Mouse (Mus musculus) ZHBTc4 (cell line): ENCODE data around the gene Krtap10-10.
"Not testable (repeated sequence)": the region's sequence is repeated elsewhere in the genome, so short reads cannot be mapped to it uniquely, and the experiment has no call there.

Source experiments
- DNase-seq: peaks from one replicate; pipeline ENCODE4 v3.0.0-alpha.2; 2011; ENCODE audit warnings: low read depth, low spot score

The Krtap10-10 gene

DNA sequence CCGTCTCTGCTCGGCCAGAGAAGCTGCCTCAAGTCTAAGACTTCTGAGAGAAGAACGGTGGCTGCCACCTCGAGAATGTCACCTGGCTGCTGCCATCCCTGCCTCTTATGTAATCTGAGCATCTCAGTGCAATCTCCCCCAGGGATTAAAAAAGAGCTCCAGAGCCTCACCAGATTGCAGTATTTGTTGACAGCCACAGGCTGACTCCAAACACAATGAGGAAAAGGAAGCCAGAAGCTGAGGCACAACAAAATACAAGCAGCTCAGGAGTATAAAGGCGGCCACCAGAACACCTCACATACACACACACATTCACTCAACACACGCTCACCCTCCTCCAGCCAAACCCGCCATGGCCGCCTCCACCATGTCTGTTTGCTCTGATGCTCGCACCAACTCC is at the start of gene Krtap10-10:
Krtap10-10 (plus strand) TSS at position 301 of the 400 bp plus-strand sequence.
- DNase-seq: no peak

DNA sequence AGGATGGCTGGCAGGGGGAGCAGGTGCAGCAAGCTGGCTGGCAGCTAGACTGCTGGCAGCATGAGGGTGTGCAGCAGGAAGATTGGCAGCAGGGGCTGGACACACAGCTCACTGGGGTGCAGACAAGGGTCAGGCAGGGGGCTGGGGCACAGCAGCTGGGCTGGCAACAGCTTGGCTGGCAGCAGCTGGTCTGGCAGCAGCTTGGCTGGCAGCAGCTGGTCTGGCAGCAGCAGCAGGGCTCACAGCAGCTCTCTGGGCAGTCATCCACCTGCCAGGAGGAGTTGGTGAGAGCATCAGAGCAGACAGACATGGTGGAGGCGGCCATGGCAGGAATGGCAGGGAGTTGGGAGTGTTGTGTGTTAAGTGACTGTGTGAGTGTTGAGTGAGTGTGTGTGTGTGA is 47.9 kb upstream of the Krtap10-10 start, which contains the start of gene Gm7137:
Gm7137 (minus strand) TSS at position 325 of the 400 bp plus-strand sequence.
- DNase-seq: not testable (repeated sequence)

DNA sequence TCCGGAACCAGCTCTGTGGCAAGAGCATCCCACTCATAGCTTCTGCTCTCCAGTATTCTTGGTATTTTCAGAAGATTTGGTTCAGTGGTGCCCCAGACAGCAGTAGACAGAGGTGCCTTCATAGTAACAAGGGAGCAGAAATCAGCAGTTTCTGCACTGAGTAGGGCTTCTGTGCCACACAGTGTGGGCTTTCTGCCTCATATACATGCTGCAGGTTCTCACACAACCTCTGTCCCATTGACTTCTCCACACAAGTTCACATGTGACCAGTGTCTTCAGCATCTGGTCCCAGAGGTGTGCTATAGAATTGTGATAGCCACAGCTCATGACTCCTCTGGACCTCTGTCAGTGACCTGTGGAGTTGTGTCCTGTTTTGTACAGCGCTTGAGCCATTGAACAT is 47.1 kb upstream of the Krtap10-10 start:
- DNase-seq: no peak

DNA sequence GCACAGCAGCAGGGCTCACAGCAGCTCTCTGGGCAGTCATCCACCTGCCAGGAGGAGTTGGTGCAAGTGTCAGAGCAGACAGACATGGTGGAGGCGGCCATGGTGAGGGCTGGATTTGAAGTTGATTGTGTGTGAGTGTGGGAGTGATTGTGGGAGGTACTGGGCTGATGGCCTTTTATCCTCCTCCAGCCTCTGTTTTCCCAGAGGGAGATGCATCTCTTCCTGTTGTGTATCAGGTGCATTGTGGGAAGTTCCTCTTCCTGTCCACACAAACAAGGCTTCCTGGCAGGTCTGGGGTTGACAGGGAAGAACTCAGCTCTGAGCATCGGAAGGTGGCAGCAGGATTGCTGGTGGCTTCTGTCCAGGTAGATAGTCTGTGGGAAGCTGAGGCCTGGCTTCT is 40.8 kb upstream of the Krtap10-10 start, which contains the start of gene Gm9639:
Gm9639 (minus strand) TSS at position 101 of the 400 bp plus-strand sequence.
- DNase-seq: no peak

DNA sequence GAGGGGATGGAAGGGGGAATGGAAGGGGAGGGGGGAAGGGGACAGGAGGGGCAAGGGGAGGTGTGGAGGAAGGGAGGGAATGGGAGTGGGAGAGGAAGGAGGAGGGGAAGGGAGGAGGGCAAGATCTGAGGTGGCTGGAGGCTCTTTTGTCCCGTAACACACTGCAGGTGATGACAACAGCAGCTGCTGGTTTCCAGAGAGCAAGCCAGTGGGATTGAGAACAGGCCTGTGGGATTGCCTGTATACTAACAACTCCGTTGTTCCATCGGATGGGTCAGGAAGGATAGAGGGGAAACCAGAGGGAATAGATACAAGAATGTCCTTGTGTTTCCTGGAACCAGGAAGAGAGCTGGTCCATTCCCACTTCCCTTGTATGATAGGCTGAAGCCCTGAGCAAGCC is 38.1 kb upstream of the Krtap10-10 start:
- no peak for DNase-seq

DNA sequence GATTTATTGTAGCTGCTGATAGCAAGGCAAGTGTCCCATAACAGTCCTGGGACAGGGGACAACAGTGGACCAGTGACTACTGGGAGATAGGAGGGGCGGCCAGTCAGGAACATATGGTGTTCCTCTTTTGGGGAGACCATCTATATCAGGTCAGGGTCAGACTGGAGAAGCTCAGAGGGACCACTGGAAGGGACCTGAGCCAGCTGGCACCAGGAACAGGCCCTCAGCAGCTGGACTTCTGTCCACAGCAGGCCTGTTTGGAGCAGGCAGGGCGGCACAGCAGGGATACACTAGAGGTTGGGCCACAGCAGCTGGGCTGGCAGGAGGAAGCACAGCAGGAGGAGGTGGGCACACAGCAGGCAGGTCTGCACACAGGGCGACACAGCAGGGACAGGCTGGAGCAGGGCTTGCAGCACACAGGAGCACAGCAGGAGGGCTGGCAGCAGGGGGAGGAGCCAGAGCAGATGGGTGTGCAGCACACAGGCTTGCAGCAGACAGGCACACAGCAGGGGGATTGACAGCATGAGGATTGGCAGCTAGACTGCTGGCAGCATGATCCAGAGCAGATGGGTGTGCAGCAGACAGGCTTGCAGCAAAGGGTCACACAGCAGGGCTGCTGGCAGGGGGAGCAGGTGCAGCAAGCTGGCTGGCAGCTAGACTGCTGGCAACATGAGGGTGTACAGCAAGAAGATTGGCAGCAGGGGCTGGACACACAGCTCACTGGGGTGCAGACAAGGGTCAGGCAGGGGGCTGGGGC is 37.4 kb upstream of the Krtap10-10 start:
- not testable (repeated sequence) for DNase-seq

DNA sequence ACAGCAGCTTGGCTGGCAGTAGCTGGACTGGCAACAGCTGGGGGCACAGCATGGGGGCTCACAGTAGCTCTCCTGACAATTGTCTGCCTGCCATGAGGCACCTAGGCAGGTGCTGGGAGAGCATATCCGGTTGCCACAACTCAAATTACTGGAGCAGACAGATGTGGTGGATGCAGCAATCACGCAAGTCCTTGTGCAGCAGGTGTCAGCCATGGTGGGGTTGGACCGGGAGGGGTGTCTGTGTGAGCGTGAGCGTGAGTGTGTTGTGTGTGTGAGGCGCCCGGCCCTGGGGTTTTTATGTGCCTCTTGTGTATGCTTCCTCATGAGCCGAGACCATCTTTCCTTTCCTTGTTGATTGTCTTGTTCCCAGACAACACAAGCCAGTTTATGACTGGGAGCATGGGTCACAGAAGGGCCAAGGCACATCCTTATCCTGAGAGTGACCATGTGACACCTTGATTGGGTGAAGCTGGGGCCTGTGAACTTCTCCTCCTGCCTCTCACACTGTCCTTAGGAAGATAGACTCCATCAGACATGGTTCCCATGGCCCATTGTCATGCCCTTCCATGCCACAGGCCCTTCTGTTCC is 36.7 kb upstream of the Krtap10-10 start, which contains the start of gene Gm19668:
Gm19668 (minus strand) TSS at position 213 of the 588 bp plus-strand sequence.
- DNase-seq: no peak

DNA sequence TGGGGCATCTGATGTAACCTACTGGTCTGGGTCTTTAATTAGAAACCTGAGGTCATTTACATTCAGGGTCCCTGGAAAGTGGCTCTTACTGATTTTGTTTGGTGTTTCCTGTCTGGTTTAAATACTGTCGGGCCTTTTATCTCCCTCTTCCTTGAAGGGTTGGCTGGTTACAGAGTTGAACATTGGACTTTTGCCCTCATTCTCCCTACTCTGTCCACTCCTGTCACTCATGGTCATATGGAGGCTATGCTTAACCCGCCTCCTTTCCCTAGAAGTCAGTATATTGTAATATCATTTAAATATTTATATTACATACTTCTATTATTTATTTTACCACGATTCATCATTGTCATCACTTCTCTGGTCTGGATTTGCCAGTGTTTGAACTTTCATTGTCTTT is 31.7 kb upstream of the Krtap10-10 start:
- no peak for DNase-seq

DNA sequence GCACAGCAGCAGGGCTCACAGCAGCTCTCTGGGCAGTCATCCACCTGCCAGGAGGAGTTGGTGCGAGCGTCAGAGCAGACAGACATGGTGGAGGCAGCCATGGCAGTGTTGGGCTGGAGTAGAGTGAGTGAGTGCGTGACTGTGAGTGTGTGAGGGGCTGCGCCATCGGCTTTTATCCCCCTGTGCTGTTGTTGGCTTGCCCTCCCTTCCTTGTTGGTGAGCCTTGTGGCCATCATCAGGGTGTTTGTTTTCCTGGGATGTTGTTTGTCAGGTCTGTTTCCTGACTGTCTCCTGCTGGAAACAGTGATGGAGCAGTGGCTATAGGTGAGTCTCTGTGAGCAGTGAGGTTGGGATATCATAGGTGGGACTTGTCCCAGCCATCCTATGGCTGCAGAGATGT is 24.0 kb upstream of the Krtap10-10 start, which contains the start of gene Gm9507:
Gm9507 (minus strand) TSS at position 101 of the 400 bp plus-strand sequence.
- DNase-seq: no peak

DNA sequence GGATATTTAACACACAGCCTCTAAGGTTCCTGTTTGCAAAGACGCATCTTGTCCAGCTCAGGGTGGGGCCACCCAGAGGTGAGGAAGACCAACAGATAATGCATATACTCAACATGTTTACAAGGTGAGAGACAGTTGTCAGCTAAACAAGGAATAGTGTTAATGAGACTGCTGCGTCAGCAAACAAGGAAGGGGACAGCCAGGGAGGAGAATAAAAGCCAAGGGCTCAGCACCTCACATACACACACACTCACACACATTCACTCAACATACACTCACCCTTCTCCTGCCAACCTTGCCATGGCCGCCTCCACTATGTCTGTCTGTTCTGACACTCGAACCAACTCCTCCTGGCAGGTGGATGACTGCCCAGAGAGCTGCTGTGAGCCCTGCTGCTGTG is 21.4 kb upstream of the Krtap10-10 start, which contains the start of gene Gm2696:
Gm2696 (plus strand) TSS at position 301 of the 400 bp plus-strand sequence.
- DNase-seq: no peak

DNA sequence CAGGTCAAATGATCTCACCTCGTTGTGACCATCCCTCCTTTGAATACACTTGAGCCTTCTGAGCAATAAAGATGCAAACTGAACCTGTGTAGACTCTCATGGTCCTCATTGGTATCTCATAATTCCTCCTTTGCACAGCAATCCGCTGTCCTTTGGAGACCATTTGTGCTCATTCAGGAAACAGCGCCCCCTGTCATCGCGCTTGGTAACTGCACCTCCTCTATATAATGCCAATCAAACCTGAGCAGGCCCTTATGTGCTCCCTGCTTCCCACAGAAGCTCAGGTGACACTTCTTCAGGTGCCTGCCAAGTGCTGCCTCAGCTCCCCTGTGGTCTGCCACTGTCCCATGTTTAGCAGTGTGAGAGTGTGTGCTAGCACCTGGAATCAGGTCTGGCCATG is 20.2 kb upstream of the Krtap10-10 start:
- peak; percentile 52 for DNase-seq

DNA sequence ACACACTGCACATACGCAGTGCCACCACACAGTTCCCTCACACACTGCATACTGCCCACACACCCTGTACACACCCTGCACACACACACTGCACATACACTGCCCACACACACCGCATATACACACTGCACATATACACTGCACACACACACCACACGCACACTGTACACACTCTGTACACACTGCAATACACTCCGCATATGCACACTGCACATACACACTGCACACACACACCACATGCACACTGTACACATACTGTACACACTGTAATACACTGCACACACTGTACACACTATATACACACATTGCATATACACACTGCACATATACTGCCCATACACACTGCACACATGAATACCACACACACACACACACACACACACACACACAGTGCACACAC is 17.2 kb upstream of the Krtap10-10 start:
- no peak for DNase-seq

DNA sequence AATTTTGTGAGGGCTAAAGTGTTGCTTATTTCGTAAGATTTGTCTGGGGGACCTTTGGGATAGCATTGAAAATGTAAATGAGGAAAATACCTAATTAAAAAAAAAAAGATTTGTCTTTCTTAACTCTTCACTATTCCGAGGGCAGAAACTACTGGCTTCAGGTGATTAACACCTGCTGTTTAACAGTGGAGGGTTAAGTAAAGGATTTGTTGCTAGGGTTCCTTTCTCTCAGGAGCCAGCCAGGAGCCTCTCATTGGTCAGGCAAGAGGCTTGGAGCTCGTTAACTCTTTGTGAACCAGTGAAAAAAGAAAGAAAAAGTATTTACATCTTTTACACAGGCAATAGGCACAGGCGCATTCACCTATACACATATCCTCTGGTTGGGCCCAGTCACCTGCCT is 16.5 kb upstream of the Krtap10-10 start:
- DNase-seq: no peak

DNA sequence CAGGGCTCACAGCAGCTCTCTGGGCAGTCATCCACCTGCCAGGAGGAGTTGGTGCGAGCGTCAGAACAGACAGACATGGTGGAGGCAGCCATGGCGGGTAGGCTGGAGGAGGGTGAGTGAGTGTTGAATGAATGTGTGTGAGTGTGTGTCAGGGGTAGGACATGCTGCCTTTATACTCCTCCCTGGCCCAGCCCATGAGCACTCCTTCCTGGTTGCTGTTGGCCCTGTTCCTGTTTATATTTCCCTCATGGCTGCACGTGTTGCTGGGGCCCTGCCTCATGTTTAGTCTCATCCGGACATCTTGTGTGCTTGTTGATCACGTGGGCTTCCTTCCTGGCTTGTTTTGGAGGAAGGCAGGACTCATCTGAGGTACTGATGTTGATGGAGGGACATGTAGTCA is 8.8 kb upstream of the Krtap10-10 start, which contains the start of gene Krtap10-4:
Krtap10-4 (minus strand) TSS at position 145 of the 400 bp plus-strand sequence.
- DNase-seq: no peak

DNA sequence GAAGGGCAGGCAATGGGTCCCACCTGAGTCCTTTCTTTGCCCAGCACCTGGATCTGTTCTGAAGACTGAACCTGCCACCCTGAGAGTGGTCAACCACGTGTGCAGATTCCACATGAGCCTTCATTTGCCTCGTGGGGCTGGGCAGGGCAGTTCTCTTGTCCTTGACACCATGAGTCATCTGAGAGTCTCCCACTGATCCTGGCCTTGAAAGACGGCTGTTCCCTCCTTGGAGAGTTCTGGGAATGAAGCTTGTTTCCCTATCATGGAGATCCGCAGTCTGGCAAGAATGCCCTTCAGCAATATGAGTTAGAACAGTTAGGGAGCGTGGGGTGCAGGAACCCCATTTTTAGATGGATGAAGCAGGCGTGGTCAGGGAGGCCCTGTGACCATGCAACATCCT is 3.3 kb downstream of the Krtap10-10 start:
- DNase-seq: no peak

DNA sequence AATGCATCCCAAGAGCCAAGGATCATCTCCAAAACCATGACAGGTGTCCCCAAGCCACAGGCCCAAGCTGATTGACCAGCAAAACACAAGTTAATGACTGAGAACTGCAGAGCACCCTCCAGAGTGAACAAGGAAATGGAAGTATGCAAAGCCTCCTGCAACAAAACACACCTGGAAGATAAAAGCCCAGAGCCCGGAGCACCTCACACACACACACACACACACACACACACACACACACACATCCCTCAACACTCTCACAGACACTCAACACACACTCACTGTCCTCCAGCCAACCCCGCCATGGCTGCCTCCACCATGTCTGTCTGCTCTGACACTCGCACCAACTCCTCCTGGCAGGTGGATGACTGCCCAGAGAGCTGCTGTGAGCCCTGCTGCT is 10.8 kb downstream of the Krtap10-10 start, which contains the start of gene Gm36176:
Gm36176 (plus strand) TSS at position 301 of the 400 bp plus-strand sequence.
- DNase-seq: no peak

DNA sequence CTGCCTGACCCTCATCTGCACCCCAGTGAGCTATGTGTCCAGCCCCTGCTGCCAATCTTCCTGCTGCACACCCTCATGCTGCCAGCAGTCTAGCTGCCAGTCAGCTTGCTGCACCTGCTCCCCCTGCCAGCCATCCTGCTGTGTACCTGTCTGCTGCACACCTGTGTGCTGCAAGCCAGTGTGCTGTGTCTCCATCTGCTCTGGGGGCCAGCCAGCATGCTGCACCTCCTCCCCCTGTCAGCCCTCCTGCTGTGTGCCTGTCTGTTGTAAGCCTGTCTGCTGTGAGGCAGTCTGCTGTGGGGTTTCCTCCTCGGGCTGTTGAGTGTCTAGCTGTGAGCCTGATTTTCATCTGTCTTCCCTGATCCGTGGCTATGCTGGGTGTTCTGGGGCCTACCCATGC is 11.2 kb downstream of the Krtap10-10 start:
- DNase-seq: no peak

DNA sequence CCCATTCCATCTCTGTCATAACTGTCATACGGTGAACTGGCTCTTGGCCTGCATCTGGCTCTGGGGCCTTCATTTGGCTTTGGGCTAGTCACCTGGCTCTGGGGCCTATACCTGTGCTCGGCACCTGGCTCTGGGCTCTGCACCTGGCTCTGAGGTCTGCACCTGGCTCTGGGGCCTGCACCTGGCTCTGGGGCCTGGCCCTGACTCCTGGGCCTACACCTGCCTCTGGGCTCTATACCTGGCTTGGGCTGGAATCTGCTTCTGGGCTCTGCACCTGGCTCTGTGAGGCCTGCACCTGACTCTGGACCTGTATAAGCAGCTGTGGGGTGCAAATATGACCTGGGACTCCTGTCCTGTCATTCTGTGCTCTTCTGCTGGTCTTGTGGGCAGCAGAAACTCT is 11.8 kb downstream of the Krtap10-10 start:
- DNase-seq: no peak

DNA sequence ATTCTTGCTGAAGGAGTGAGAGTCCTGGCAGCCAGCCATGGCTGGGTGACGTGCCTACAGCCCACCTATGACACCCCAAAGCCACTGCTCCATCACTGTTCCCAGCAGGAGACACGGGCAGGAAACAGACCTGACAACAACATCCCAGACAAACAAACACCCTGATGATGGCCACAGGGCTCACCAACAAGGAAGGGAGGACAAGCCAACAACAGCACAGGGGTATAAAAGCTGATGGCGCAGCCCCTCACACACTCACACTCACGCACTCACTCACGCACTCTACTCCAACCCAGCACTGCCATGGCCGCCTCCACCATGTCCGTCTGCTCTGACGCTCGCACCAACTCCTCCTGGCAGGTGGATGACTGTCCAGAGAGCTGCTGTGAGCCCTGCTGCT is 16.8 kb downstream of the Krtap10-10 start, which contains the start of gene Gm10318:
Gm10318 (plus strand) TSS at position 301 of the 400 bp plus-strand sequence.
- DNase-seq: no peak

DNA sequence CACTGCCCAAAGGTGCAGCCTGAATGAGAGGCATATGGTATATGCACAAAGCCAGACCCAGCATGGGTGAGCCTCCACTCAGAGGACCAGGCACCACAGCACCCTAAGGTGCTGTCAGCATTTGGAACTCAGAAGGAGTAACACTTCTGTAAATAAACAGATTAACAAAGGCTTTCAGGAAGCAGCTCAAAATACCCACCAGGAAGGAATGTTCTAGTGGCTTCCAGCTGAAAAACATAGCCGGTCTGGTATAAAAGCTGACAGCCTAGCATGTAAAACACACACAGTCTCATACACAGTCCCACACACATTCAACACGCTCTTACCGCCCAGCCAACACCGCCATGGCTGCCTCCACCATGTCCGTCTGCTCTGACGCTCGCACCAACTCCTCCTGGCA is 25.9 kb downstream of the Krtap10-10 start, which contains the start of gene Gm3285:
Gm3285 (plus strand) TSS at position 301 of the 400 bp plus-strand sequence.
- DNase-seq: no peak

DNA sequence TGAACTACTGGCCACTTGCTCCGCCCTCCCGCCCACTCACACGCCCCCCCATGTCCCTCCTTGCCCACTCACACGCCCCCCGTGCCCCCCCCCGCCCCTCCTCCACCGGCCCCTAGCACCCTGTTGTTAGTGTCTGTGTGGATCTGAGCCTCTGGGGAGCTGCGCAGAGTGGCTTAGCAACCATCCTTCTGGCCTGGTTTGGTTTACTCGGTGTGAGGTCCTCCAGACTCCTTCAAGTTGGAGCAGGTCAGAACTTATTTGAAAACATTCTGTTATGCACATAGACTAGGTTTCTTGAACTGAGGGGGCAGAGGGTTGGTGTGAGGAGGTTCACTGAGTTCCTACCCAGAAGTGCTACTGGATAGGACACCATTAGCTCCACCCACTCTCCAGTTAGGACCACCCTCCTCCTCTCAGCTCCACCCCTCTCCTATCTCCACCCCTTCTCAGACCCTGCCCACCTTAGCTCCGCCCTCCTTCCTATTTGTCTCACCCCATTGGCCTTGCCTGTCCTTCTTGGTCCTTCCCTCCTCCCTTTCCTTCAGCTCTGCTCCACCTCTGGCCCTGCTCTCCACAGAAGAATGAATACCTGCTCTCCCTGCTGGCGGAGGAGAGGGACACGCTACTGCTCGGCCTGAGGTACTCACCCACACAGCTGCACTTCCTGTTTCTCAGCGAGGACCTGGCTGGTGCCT is 28.5 kb downstream of the Krtap10-10 start:
- peak; percentile 87 for DNase-seq

DNA sequence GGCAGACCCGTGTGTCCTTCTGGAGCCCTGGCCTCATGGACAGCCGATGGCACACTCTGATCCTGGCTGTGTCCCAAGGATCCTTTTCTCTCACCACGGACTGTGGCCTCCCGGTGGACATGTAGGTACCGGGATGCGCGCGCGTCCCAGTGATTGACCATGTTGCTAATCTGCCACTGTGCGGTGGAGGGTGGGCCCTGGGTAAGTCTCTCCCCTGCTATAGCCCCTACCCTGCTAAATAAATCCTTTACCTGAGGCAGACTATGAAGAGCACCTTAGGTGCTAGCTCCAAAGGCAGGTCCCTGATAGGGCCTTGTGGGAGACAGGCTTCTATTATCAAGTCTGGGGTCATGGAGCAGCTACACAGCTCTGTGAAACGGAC is 29.0 kb downstream of the Krtap10-10 start:
- DNase-seq: no peak
